ENCODE assay signal across 31 mouse cellular contexts in the genomic region with DNA sequence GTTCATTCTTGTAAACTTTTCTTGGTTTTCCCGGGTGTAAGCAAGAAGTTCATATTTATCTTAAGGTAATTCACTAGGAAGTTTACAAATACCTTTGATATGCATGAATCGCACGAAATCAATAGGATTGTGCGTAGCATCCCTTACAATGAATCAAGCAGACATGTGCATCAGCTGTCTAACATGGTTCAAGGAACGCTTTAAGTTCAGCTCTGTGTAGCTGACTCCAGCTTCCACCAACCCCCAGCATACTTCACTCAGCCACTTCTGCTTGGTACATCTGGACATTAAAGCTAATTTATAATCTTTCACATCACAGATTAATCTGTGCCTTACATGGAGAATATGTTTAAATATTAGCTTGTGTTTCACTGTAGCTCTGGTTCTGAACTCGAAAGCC. TPM values are rescaled to one million over a fixed set of nuclear protein-coding genes. Genes with fewer than 3 reads are reported as not detected.
DNase-seq lines count a peak whose midpoint lies in the region; ATAC-seq and TF ChIP-seq lines count a peak whose summit lies in the region.
"Had no signal": no experiment of that assay in that cellular context is flagged by ENCODE, and none has a peak within 500 bp of the region (broad histone marks: within the 10 kb centered on the region; RNA-seq: fewer than 3 reads in every experiment).

No protein-coding gene starts in this region.

- peak overlapping the region; percentile 83 for H3K4me3 ChIP-seq in gastrocnemius, adult 2 months
- no peak overlapping the region for H3K4me3 ChIP-seq in heart, embryonic 15.5 days
- no peak overlapping the region for H3K4me3 ChIP-seq in heart, embryonic 11.5 days (ENCODE audit: low read depth, low read length)
- no peak overlapping the region for H3K4me3 ChIP-seq in limb, embryonic 14.5 days (replicated peaks; ENCODE audit: low read length)
- no peak overlapping the region for H3K4me3 ChIP-seq in limb, embryonic 10.5 days
- H3K4me3 ChIP-seq: forebrain, embryonic 13.5 days; hindbrain, embryonic 13.5 days; limb, embryonic 12.5 days; lung, embryonic 15.5 days; midbrain, embryonic 10.5 days; midbrain, embryonic 15.5 days; neural tube, embryonic 15.5 days; stomach, embryonic 15.5 days had no signal

- WGBS in heart, embryonic 15.5 days, result 82% methylated on average over 6 of the region's 6 CpGs
- 90% methylated on average over 6 of the region's 6 CpGs for WGBS in heart, embryonic 11.5 days (ENCODE audit: insufficient replicate concordance)
- 88% methylated on average over 6 of the region's 6 CpGs for WGBS in limb, embryonic 14.5 days
- 93% methylated on average over 6 of the region's 6 CpGs for WGBS in limb, embryonic 10.5 days

- DNase-seq in gastrocnemius, adult 2 months, result no peak
- DNase-seq in gastrocnemius, adult 8-10 months (ENCODE audit: low spot score in 2 of 2), result no peak
- no peak for DNase-seq in limb, embryonic 14.5 days (ENCODE audit: low spot score)
- no peak for DNase-seq in limb, embryonic 10.5 days (ENCODE audit: low spot score)
- DNase-seq in layer of hippocampus, adult 8-10 months (ENCODE audit: low spot score in 2 of 2), result no peak
- DNase-seq: adrenal gland, postnatal 10 days; cerebellum, adult 9-11 months; embryo, embryonic 11 days; gastrocnemius, postnatal 25 days; kidney, adult 8-10 months; kidney, postnatal 10 days; layer of hippocampus, adult 9-11 months; retina, postnatal 1 day; right cerebral cortex, postnatal 14 days; thymus, adult 18-20 months; thymus, postnatal 25 days had no signal

- TF ChIP-seq CTCF in gastrocnemius, adult 2 months (IDR thresholded peaks at IDR 0.05), result no peak

- ATAC-seq in heart, embryonic 15.5 days (replicated peaks; ENCODE audit: insufficient number of reproducible peaks, insufficient read depth, low FRiP score, low read depth), result no peak
- ATAC-seq in heart, embryonic 11.5 days (replicated peaks; ENCODE audit: insufficient number of reproducible peaks, low FRiP score, low TSS enrichment), result no peak
- ATAC-seq in limb, embryonic 14.5 days (ENCODE audit: low FRiP score, low read depth), result no peak
- ATAC-seq: forebrain, embryonic 13.5 days; midbrain, embryonic 15.5 days; Patski had no signal

- no peaks in the 10 kb centered on the region for H3K27me3 ChIP-seq in heart, embryonic 15.5 days
- H3K27me3 ChIP-seq in heart, embryonic 11.5 days (ENCODE audit: control insufficient read depth, insufficient read depth, low read length), result no peaks in the 10 kb centered on the region
- H3K27me3 ChIP-seq in limb, embryonic 14.5 days (ENCODE audit: control insufficient read depth, insufficient read depth, low read length), result no peaks in the 10 kb centered on the region
- H3K27me3 ChIP-seq in limb, embryonic 10.5 days (ENCODE audit: low read depth, poor library complexity, severe bottlenecking), result no peaks in the 10 kb centered on the region
- H3K27me3 ChIP-seq: embryonic facial prominence, embryonic 15.5 days; lung, embryonic 15.5 days; midbrain, embryonic 15.5 days; neural tube, embryonic 15.5 days; Patski; stomach, embryonic 15.5 days had no signal

- TF ChIP-seq POLR2A in limb, embryonic 14.5 days (IDR thresholded peaks at IDR 0.05; ENCODE audit: borderline replicate concordance, extremely low read depth, insufficient read depth, insufficient read length), result no peak

- peak overlapping the region; percentile 85; the same call in 1 of the 2 replicates for H3K27ac ChIP-seq in gastrocnemius, adult 2 months
- H3K27ac ChIP-seq in heart, embryonic 15.5 days, result no peak overlapping the region
- no peak overlapping the region for H3K27ac ChIP-seq in heart, embryonic 11.5 days (ENCODE audit: low read depth, low read length)
- H3K27ac ChIP-seq in limb, embryonic 14.5 days (replicated peaks; ENCODE audit: low read depth, low read length), result no peak overlapping the region
- H3K27ac ChIP-seq in limb, embryonic 10.5 days, result no peak overlapping the region
- H3K27ac ChIP-seq: embryonic facial prominence, embryonic 15.5 days; forebrain, embryonic 13.5 days; hindbrain, embryonic 13.5 days; limb, embryonic 12.5 days; lung, embryonic 15.5 days; midbrain, embryonic 10.5 days; midbrain, embryonic 15.5 days; neural tube, embryonic 15.5 days; stomach, embryonic 15.5 days had no signal

- H3K4me1 ChIP-seq in heart, embryonic 15.5 days (replicated peaks), result peaks cover 26% of the 10 kb centered on the region
- peaks cover 14% of the 10 kb centered on the region for H3K4me1 ChIP-seq in heart, embryonic 11.5 days (ENCODE audit: control insufficient read depth, insufficient read depth, low read length)
- H3K4me1 ChIP-seq in limb, embryonic 14.5 days (ENCODE audit: control insufficient read depth, insufficient read depth, low read length), result peaks cover 18% of the 10 kb centered on the region
- peaks cover 30% of the 10 kb centered on the region for H3K4me1 ChIP-seq in limb, embryonic 10.5 days

- intact Hi-C loops in gastrocnemius, adult 2 months (cut with DNase I), result loop anchor here (10.0 kb wide), 1 partner anchor 284 kb away; no protein-coding TSS in a partner anchor

- H3K36me3 ChIP-seq in heart, embryonic 15.5 days, result no peaks in the 10 kb centered on the region; the same call in 1 of the 2 replicates
- H3K36me3 ChIP-seq in heart, embryonic 11.5 days (ENCODE audit: control insufficient read depth, insufficient read depth, low read length), result no peaks in the 10 kb centered on the region
- H3K36me3 ChIP-seq in limb, embryonic 14.5 days (ENCODE audit: control insufficient read depth, insufficient read depth, low read length), result no peaks in the 10 kb centered on the region
- H3K36me3 ChIP-seq in limb, embryonic 10.5 days, result peaks cover 5% of the 10 kb centered on the region; the same call in 1 of the 2 replicates
- H3K36me3 ChIP-seq: embryonic facial prominence, embryonic 15.5 days; G1E; hindbrain, embryonic 13.5 days; limb, embryonic 12.5 days; lung, embryonic 15.5 days; midbrain, embryonic 15.5 days; neural tube, embryonic 15.5 days; stomach, embryonic 15.5 days had no signal

- H3K4me2 ChIP-seq in heart, embryonic 15.5 days, result peak overlapping the region; percentile 80
- H3K4me2 ChIP-seq in heart, embryonic 11.5 days, result no peak overlapping the region; the same call in 1 of the 2 replicates
- peak overlapping the region; percentile 70; the same call in 1 of the 2 replicates for H3K4me2 ChIP-seq in limb, embryonic 14.5 days (replicated peaks; ENCODE audit: low read depth, low read length, severe bottlenecking)
- H3K4me2 ChIP-seq: forebrain, embryonic 13.5 days; hindbrain, embryonic 13.5 days; limb, embryonic 12.5 days; liver, embryonic 11.5 days; lung, embryonic 15.5 days; midbrain, embryonic 15.5 days; neural tube, embryonic 15.5 days had no signal

- H3K9me3 ChIP-seq in heart, embryonic 15.5 days (replicated peaks), result no peaks in the 10 kb centered on the region
- H3K9me3 ChIP-seq in heart, embryonic 11.5 days (replicated peaks; ENCODE audit: control insufficient read depth, low read length), result no peaks in the 10 kb centered on the region
- H3K9me3 ChIP-seq in limb, embryonic 14.5 days (ENCODE audit: control insufficient read depth, low read length), result no peaks in the 10 kb centered on the region
- no peaks in the 10 kb centered on the region for H3K9me3 ChIP-seq in limb, embryonic 10.5 days (replicated peaks)
- H3K9me3 ChIP-seq: embryonic facial prominence, embryonic 15.5 days; forebrain, embryonic 13.5 days; G1E; hindbrain, embryonic 13.5 days; limb, embryonic 12.5 days; lung, embryonic 15.5 days; midbrain, embryonic 10.5 days; midbrain, embryonic 15.5 days; neural tube, embryonic 15.5 days; stomach, embryonic 15.5 days had no signal

- H3K9ac ChIP-seq in heart, embryonic 15.5 days, result no peak overlapping the region
- no peak overlapping the region for H3K9ac ChIP-seq in heart, embryonic 11.5 days (ENCODE audit: low read depth, low read length)
- H3K9ac ChIP-seq in limb, embryonic 14.5 days (ENCODE audit: low read depth, low read length, severe bottlenecking), result no peak overlapping the region
- H3K9ac ChIP-seq: embryonic facial prominence, embryonic 15.5 days; forebrain, embryonic 13.5 days; hindbrain, embryonic 13.5 days; limb, embryonic 12.5 days; lung, embryonic 15.5 days; midbrain, embryonic 15.5 days; neural tube, embryonic 15.5 days; stomach, embryonic 15.5 days had no signal

RNA-seq across cellular contexts. Expression of gene Ccn2, which starts 3.5 kb away (rescaled TPM):
- 10 to 100 TPM; 14.6 to 65.9 TPM for total RNA-seq in gastrocnemius, adult 2 months (2021)
- total RNA-seq in gastrocnemius, adult 8-10 months (2022), result 10 to 100 TPM in 3 of 4 experiments, 1 to 10 TPM in 1; 9.3 to 17.5 (median 16.5) TPM
- 29.4 and 40.2 TPM in 2 replicates for polyA plus RNA-seq in heart, embryonic 15.5 days (2015; fragmentation: Nextera tagmentation; extraction: Ambion mirVana)
- 25.2 and 26.4 TPM in 2 replicates for polyA plus RNA-seq in heart, embryonic 11.5 days (2014; fragmentation: Nextera tagmentation; extraction: Ambion mirVana)
- polyA plus RNA-seq in limb, embryonic 14.5 days (2012; rRNA removed), result 103 and 134 TPM in 2 replicates
- 13.5 and 15.8 TPM in 2 replicates for polyA plus RNA-seq in limb, embryonic 14.5 days (2014; fragmentation: Nextera tagmentation; extraction: Ambion mirVana)
- 4.0 and 4.3 TPM in 2 replicates for polyA plus RNA-seq in limb, embryonic 10.5 days (2016; fragmentation: Nextera tagmentation; extraction: Ambion mirVana)
- 10 to 100 TPM in 3 of 4 experiments, 1 to 10 TPM in 1; 9.8 to 18.3 (median 10.7) TPM for total RNA-seq in layer of hippocampus, adult 8-10 months (2022)
- total RNA-seq: megakaryocyte progenitor cell, adult 5-6 weeks had no signal
- polyA plus RNA-seq: G1E had no signal
